Mouse (Mus musculus): Measurements from ENCODE around the gene Tmem130. TPM values are rescaled to one million over a fixed set of nuclear protein-coding genes. Genes with fewer than 3 reads are reported as not detected.

The Tmem130 gene
- total and polyA plus RNA-seq, 3 experiments, result 0.03 TPM; not detected in 2

GRCm38 (mm10) chr5:144737101-144737500 lies 24.5 kb downstream of the Tmem130 start:
- Histone ChIP-seq H3K27me3 (ENCODE audit: insufficient read depth, low read length) (no peaks in the 10 kb centered on the region), H3K36me3 (replicated peaks) (no peaks in the 10 kb centered on the region), H3K4me3 (ENCODE audit: low read depth, low read length) (no peak overlapping the region), H3K9me3 (replicated peaks) (no peaks in the 10 kb centered on the region), H3K4me1 (ENCODE audit: insufficient read depth, low read depth, low read length) (no peaks in the 10 kb centered on the region)
- DNase-seq (ENCODE audit: low spot score) (no peak), ATAC-seq (ENCODE audit: extremely low read depth, insufficient number of reproducible peaks, low FRiP score, poor library complexity, severe bottlenecking) (no peak)
- TF ChIP-seq TAL1 (conservative IDR thresholded peaks at IDR 0.05; ENCODE audit: low read depth, low read length), result no peak
- TF ChIP-seq CTCF (IDR thresholded peaks at IDR 0.05; ENCODE audit: low read depth, low read length), result no peak
- TF ChIP-seq POLR2AphosphoS5 (IDR thresholded peaks at IDR 0.05; ENCODE audit: insufficient replicate concordance, low read depth, low read length), result no peak
- TF ChIP-seq GATA2 (IDR thresholded peaks at IDR 0.05; ENCODE audit: borderline replicate concordance, low read depth, low read length), result no peak
- TF ChIP-seq GATA1 (IDR thresholded peaks at IDR 0.05; ENCODE audit: borderline replicate concordance, low read length), result no peak

- Histone ChIP-seq H3K36me3 (replicated peaks) (no peaks in the 10 kb centered on the region), H3K27me3 (ENCODE audit: insufficient read depth, low read length) (no peaks in the 10 kb centered on the region), H3K4me3 (ENCODE audit: low read depth, low read length) (no peak overlapping the region), H3K4me1 (ENCODE audit: insufficient read depth, low read depth, low read length) (no peaks in the 10 kb centered on the region), H3K9me3 (replicated peaks) (no peaks in the 10 kb centered on the region; the same call in 1 of the 2 replicates)
- TF ChIP-seq CTCF (IDR thresholded peaks at IDR 0.05; ENCODE audit: low read depth, low read length) (peak; percentile 78), GATA2 (IDR thresholded peaks at IDR 0.05; ENCODE audit: borderline replicate concordance, low read depth, low read length) (no peak), TAL1 (conservative IDR thresholded peaks at IDR 0.05; ENCODE audit: low read depth, low read length) (no peak)
- ATAC-seq (ENCODE audit: extremely low read depth, insufficient number of reproducible peaks, low FRiP score, poor library complexity, severe bottlenecking), result peak; percentile 45; the same call in 1 of the 2 replicates
- DNase-seq (ENCODE audit: low spot score), result peak; percentile 19
These were observed 26.7 kb downstream of the Tmem130 start for GRCm38 (mm10) chr5:144734949-144735348.

GRCm38 (mm10) chr5:144733953-144734352 lies 27.7 kb downstream of the Tmem130 start:
- ATAC-seq (ENCODE audit: extremely low read depth, insufficient number of reproducible peaks, low FRiP score, poor library complexity, severe bottlenecking) (no peak; the same call in 1 of the 2 replicates), DNase-seq (ENCODE audit: low spot score) (no peak)
- Histone ChIP-seq H3K4me3 (ENCODE audit: low read depth, low read length) (no peak overlapping the region), H3K4me1 (ENCODE audit: insufficient read depth, low read depth, low read length) (no peaks in the 10 kb centered on the region), H3K36me3 (replicated peaks) (no peaks in the 10 kb centered on the region), H3K9me3 (replicated peaks) (peaks cover 3% of the 10 kb centered on the region), H3K27me3 (ENCODE audit: insufficient read depth, low read length) (no peaks in the 10 kb centered on the region)
- peak; percentile 49 for TF ChIP-seq CTCF (IDR thresholded peaks at IDR 0.05; ENCODE audit: low read depth, low read length)
- TF ChIP-seq POLR2AphosphoS5 (IDR thresholded peaks at IDR 0.05; ENCODE audit: insufficient replicate concordance, low read depth, low read length), result no peak

GRCm38 (mm10) chr5:144729216-144729615 lies 32.4 kb downstream of the Tmem130 start:
- Histone ChIP-seq H3K4me3 (ENCODE audit: low read depth, low read length) (no peak overlapping the region), H3K9me3 (replicated peaks) (peaks cover 3% of the 10 kb centered on the region), H3K4me1 (ENCODE audit: insufficient read depth, low read depth, low read length) (no peaks in the 10 kb centered on the region), H3K36me3 (replicated peaks) (no peaks in the 10 kb centered on the region), H3K27me3 (ENCODE audit: insufficient read depth, low read length) (no peaks in the 10 kb centered on the region)
- DNase-seq (ENCODE audit: low spot score) (no peak), ATAC-seq (ENCODE audit: extremely low read depth, insufficient number of reproducible peaks, low FRiP score, poor library complexity, severe bottlenecking) (no peak)
- no peak for TF ChIP-seq CTCF (IDR thresholded peaks at IDR 0.05; ENCODE audit: low read depth, low read length)

GRCm38 (mm10) chr5:144728237-144728636 lies 33.4 kb downstream of the Tmem130 start:
- ATAC-seq (ENCODE audit: extremely low read depth, insufficient number of reproducible peaks, low FRiP score, poor library complexity, severe bottlenecking), result no peak
- H3K4me3 ChIP-seq (ENCODE audit: low read depth, low read length), result no peak overlapping the region
- H3K4me1 ChIP-seq (ENCODE audit: insufficient read depth, low read depth, low read length), result no peaks in the 10 kb centered on the region
- no peaks in the 10 kb centered on the region for H3K27me3 ChIP-seq (ENCODE audit: insufficient read depth, low read length)
- H3K9me3 ChIP-seq (replicated peaks), result peaks cover 5% of the 10 kb centered on the region
- no peaks in the 10 kb centered on the region for H3K36me3 ChIP-seq (replicated peaks)
- no peak for DNase-seq (ENCODE audit: low spot score)
- TF ChIP-seq GATA1 (IDR thresholded peaks at IDR 0.05; ENCODE audit: borderline replicate concordance, low read length), result no peak
- TF ChIP-seq TAL1 (conservative IDR thresholded peaks at IDR 0.05; ENCODE audit: low read depth, low read length), result no peak
- TF ChIP-seq GATA2 (IDR thresholded peaks at IDR 0.05; ENCODE audit: borderline replicate concordance, low read depth, low read length), result no peak
- TF ChIP-seq POLR2AphosphoS5 (IDR thresholded peaks at IDR 0.05; ENCODE audit: insufficient replicate concordance, low read depth, low read length), result no peak
- no peak for TF ChIP-seq CTCF (IDR thresholded peaks at IDR 0.05; ENCODE audit: low read depth, low read length)

GRCm38 (mm10) chr5:144727119-144727518 lies 34.5 kb downstream of the Tmem130 start:
- DNase-seq (ENCODE audit: low spot score), result no peak
- no peak for TF ChIP-seq TAL1 (conservative IDR thresholded peaks at IDR 0.05; ENCODE audit: low read depth, low read length)
- TF ChIP-seq GATA1 (IDR thresholded peaks at IDR 0.05; ENCODE audit: borderline replicate concordance, low read length), result no peak
- 0 out of 2 replicates have a peak, but pooled peaks have one; percentile 28 for TF ChIP-seq CTCF (IDR thresholded peaks at IDR 0.05; ENCODE audit: low read depth, low read length)
- H3K4me3 ChIP-seq (ENCODE audit: low read depth, low read length), result no peak overlapping the region
- H3K27me3 ChIP-seq (ENCODE audit: insufficient read depth, low read length), result no peaks in the 10 kb centered on the region
- H3K36me3 ChIP-seq (replicated peaks), result no peaks in the 10 kb centered on the region
- no peak for ATAC-seq (ENCODE audit: extremely low read depth, insufficient number of reproducible peaks, low FRiP score, poor library complexity, severe bottlenecking)
- peaks cover 9% of the 10 kb centered on the region for H3K9me3 ChIP-seq (replicated peaks)
- no peaks in the 10 kb centered on the region for H3K4me1 ChIP-seq (ENCODE audit: insufficient read depth, low read depth, low read length)

GRCm38 (mm10) chr5:144725554-144725953 lies 36.1 kb downstream of the Tmem130 start:
- Histone ChIP-seq H3K4me1 (ENCODE audit: insufficient read depth, low read depth, low read length) (no peaks in the 10 kb centered on the region), H3K9me3 (replicated peaks) (peaks cover 16% of the 10 kb centered on the region), H3K27me3 (ENCODE audit: insufficient read depth, low read length) (no peaks in the 10 kb centered on the region), H3K36me3 (replicated peaks) (no peaks in the 10 kb centered on the region), H3K4me3 (ENCODE audit: low read depth, low read length) (no peak overlapping the region)
- no peak for TF ChIP-seq CTCF (IDR thresholded peaks at IDR 0.05; ENCODE audit: low read depth, low read length)
- TF ChIP-seq POLR2AphosphoS5 (IDR thresholded peaks at IDR 0.05; ENCODE audit: insufficient replicate concordance, low read depth, low read length), result no peak
- TF ChIP-seq TAL1 (conservative IDR thresholded peaks at IDR 0.05; ENCODE audit: low read depth, low read length), result no peak
- TF ChIP-seq GATA2 (IDR thresholded peaks at IDR 0.05; ENCODE audit: borderline replicate concordance, low read depth, low read length), result no peak
- TF ChIP-seq GATA1 (IDR thresholded peaks at IDR 0.05; ENCODE audit: borderline replicate concordance, low read length), result no peak
- ATAC-seq (ENCODE audit: extremely low read depth, insufficient number of reproducible peaks, low FRiP score, poor library complexity, severe bottlenecking) (no peak), DNase-seq (ENCODE audit: low spot score) (no peak)
